Mouse (Mus musculus): ENCODE results near the gene Mul1. TPM values are rescaled to one million over a fixed set of nuclear protein-coding genes. Genes with fewer than 3 reads are reported as not detected.

The Mul1 gene
- polyA plus RNA-seq, 1 experiment, result 40.9 TPM

GRCm38 (mm10) chr4:138407479-138408194, 26.8 kb upstream of the Mul1 start:
- no peak for DNase-seq
- WGBS, result 78% methylated on average over 12 of the region's 13 CpGs
- Histone ChIP-seq H3K4me1 (ENCODE audit: control insufficient read depth, insufficient read depth, low read length) (no peaks in the 10 kb centered on the region), H3K4me3 (replicated peaks; ENCODE audit: insufficient read depth, low read depth, low read length) (no peak overlapping the region), H3K27me3 (ENCODE audit: control insufficient read depth, insufficient read depth, low read length) (no peaks in the 10 kb centered on the region), H3K27ac (ENCODE audit: insufficient read depth, low read length) (no peak overlapping the region)
- TF ChIP-seq CTCF (IDR thresholded peaks at IDR 0.05; ENCODE audit: borderline replicate concordance, insufficient read depth, low read depth, low read length), result no peak
- no peak for TF ChIP-seq POLR2A (IDR thresholded peaks at IDR 0.05; ENCODE audit: borderline replicate concordance, insufficient read depth, low read length)

DNA sequence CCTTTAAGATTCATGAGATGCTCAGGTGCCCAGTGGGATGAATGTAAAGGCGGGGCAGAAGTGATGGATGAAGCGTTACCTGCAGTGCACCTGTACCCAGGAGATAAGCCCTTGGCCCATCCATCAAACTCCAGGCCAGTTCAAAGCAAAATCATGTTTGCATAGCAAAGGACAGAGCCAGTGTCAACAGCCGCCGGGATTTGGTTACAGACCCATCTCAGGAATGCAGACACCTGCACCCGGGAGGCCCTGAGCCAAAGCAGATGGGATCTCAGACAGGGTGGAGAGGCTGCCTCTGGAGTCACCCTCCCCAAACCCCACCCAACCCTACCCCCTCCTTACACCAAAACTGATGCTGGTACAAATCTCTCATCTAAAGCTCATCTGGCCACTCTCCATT, 23.5 kb upstream of the Mul1 start:
- Histone ChIP-seq H3K27me3 (ENCODE audit: control insufficient read depth, insufficient read depth, low read length) (no peaks in the 10 kb centered on the region), H3K4me3 (replicated peaks; ENCODE audit: insufficient read depth, low read depth, low read length) (no peak overlapping the region), H3K4me1 (ENCODE audit: control insufficient read depth, insufficient read depth, low read length) (no peaks in the 10 kb centered on the region), H3K27ac (ENCODE audit: insufficient read depth, low read length) (no peak overlapping the region)
- TF ChIP-seq POLR2A (IDR thresholded peaks at IDR 0.05; ENCODE audit: borderline replicate concordance, insufficient read depth, low read length), result no peak
- no peak for TF ChIP-seq CTCF (IDR thresholded peaks at IDR 0.05; ENCODE audit: borderline replicate concordance, insufficient read depth, low read depth, low read length)
- WGBS, result 22% methylated on average over 5 of the region's 5 CpGs
- no peak for DNase-seq

- Histone ChIP-seq H3K4me3 (replicated peaks; ENCODE audit: insufficient read depth, low read depth, low read length) (no peak overlapping the region), H3K27ac (ENCODE audit: insufficient read depth, low read length) (no peak overlapping the region), H3K4me1 (ENCODE audit: control insufficient read depth, insufficient read depth, low read length) (no peaks in the 10 kb centered on the region), H3K27me3 (ENCODE audit: control insufficient read depth, insufficient read depth, low read length) (no peaks in the 10 kb centered on the region)
- no peak for DNase-seq
- whole genome bisulfite sequencing, result 58% methylated on average over 7 of the region's 7 CpGs
- TF ChIP-seq POLR2A (IDR thresholded peaks at IDR 0.05; ENCODE audit: borderline replicate concordance, insufficient read depth, low read length) (no peak), CTCF (IDR thresholded peaks at IDR 0.05; ENCODE audit: borderline replicate concordance, insufficient read depth, low read depth, low read length) (no peak)
Observed at GRCm38 (mm10) chr4:138411504-138412121, 22.9 kb upstream of the Mul1 start.

DNA sequence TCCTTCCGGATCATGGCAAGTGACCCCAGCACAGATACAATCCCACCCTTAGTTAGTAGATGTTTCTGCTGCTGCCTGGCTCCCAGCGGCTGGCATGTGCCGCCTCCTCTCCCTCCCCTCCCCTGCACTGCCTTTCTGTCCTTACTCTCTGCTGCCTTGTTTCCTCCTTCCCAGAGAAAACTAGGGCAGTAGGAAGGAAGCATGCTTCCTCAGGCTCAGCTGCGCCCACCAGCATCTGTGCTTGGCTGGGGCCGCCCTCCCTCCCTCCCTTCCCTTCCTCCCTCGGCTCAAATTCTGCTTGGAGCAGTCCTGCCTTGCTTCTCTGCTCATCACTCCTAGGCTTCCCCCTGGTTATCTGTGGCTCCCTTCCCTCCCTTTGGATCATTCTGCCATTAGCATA, 19.7 kb upstream of the Mul1 start:
- no peak for TF ChIP-seq CTCF (IDR thresholded peaks at IDR 0.05; ENCODE audit: borderline replicate concordance, insufficient read depth, low read depth, low read length)

GRCm38 (mm10) chr4:138415991-138416390, 18.5 kb upstream of the Mul1 start:
- H3K27ac ChIP-seq (ENCODE audit: insufficient read depth, low read length), result no peak overlapping the region
- no peak overlapping the region for H3K4me3 ChIP-seq (replicated peaks; ENCODE audit: insufficient read depth, low read depth, low read length)
- no peak for TF ChIP-seq POLR2A (IDR thresholded peaks at IDR 0.05; ENCODE audit: borderline replicate concordance, insufficient read depth, low read length)
- TF ChIP-seq CTCF (IDR thresholded peaks at IDR 0.05; ENCODE audit: borderline replicate concordance, insufficient read depth, low read depth, low read length), result no peak
- DNase-seq, result no peak
- H3K27me3 ChIP-seq (ENCODE audit: control insufficient read depth, insufficient read depth, low read length), result no peaks in the 10 kb centered on the region
- 55% methylated on average over 3 of the region's 3 CpGs for WGBS
- no peaks in the 10 kb centered on the region for H3K4me1 ChIP-seq (ENCODE audit: control insufficient read depth, insufficient read depth, low read length)

More for the DNA sequence above, 19.7 kb upstream of the Mul1 start:
- Histone ChIP-seq H3K4me3 (replicated peaks; ENCODE audit: insufficient read depth, low read depth, low read length) (no peak overlapping the region), H3K27me3 (ENCODE audit: control insufficient read depth, insufficient read depth, low read length) (no peaks in the 10 kb centered on the region), H3K4me1 (ENCODE audit: control insufficient read depth, insufficient read depth, low read length) (no peaks in the 10 kb centered on the region), H3K27ac (ENCODE audit: insufficient read depth, low read length) (no peak overlapping the region)
- 25% methylated on average over 6 of the region's 6 CpGs for WGBS
- DNase-seq, result no peak

DNA sequence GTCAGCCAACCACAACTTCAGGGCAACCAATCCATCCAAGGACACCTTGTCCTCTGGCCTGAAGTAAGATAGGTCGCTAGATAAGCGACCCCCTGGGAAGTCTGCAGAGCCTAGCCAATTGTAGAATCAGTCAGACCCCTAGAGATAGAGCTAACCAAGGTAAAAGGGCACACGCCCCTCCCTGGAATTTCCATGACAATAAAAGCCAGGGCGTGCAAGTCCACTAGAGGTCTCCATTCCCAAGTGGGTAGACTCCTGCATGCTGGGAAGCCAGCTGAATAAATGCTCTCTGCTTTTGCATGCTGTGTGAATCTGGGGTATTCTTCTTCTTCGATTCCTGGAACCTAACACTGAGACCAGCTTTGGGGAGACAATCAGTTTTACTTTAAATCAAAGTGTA, 18.1 kb upstream of the Mul1 start:
- H3K27me3 ChIP-seq (ENCODE audit: control insufficient read depth, insufficient read depth, low read length), result no peaks in the 10 kb centered on the region
- no peak overlapping the region for H3K4me3 ChIP-seq (replicated peaks; ENCODE audit: insufficient read depth, low read depth, low read length)
- WGBS, result 50% methylated on average over 5 of the region's 5 CpGs
- H3K4me1 ChIP-seq (ENCODE audit: control insufficient read depth, insufficient read depth, low read length), result no peaks in the 10 kb centered on the region
- TF ChIP-seq CTCF (IDR thresholded peaks at IDR 0.05; ENCODE audit: borderline replicate concordance, insufficient read depth, low read depth, low read length) (no peak), POLR2A (IDR thresholded peaks at IDR 0.05; ENCODE audit: borderline replicate concordance, insufficient read depth, low read length) (no peak)
- H3K27ac ChIP-seq (ENCODE audit: insufficient read depth, low read length), result no peak overlapping the region
- DNase-seq, result no peak

DNA sequence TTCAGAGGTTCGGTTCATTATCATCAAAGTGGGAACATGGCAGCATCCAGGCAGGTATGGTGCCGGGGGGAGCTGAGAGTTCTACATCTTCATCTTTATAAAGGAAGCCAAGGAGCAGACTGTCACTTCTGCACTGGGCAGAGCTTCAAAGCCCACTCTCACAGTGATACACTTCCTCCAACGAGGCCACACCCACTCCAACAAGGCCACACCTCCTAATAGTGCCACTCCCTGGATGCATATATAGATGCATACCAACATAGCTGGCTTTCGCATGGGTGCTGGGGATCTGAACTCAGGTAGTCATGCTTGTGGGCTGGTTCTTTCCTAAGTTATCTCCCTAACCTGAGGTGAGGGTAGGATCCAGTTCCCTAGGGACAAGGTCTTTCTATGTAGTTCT, 16.6 kb upstream of the Mul1 start:
- no peak for DNase-seq
- TF ChIP-seq CTCF (IDR thresholded peaks at IDR 0.05; ENCODE audit: borderline replicate concordance, insufficient read depth, low read depth, low read length) (no peak), POLR2A (IDR thresholded peaks at IDR 0.05; ENCODE audit: borderline replicate concordance, insufficient read depth, low read length) (no peak)
- no peaks in the 10 kb centered on the region for H3K27me3 ChIP-seq (ENCODE audit: control insufficient read depth, insufficient read depth, low read length)
- H3K4me3 ChIP-seq (replicated peaks; ENCODE audit: insufficient read depth, low read depth, low read length), result no peak overlapping the region
- H3K4me1 ChIP-seq (ENCODE audit: control insufficient read depth, insufficient read depth, low read length), result no peaks in the 10 kb centered on the region
- 79% methylated on average over 4 of the region's 4 CpGs for WGBS
- no peak overlapping the region for H3K27ac ChIP-seq (ENCODE audit: insufficient read depth, low read length)

- H3K4me3 ChIP-seq (replicated peaks; ENCODE audit: insufficient read depth, low read depth, low read length), result no peak overlapping the region
- H3K27ac ChIP-seq (ENCODE audit: insufficient read depth, low read length), result no peak overlapping the region
- no peak for DNase-seq
- WGBS, result 35% methylated on average over 11 of the region's 11 CpGs
- H3K27me3 ChIP-seq (ENCODE audit: control insufficient read depth, insufficient read depth, low read length), result no peaks in the 10 kb centered on the region
- TF ChIP-seq POLR2A (IDR thresholded peaks at IDR 0.05; ENCODE audit: borderline replicate concordance, insufficient read depth, low read length) (no peak), CTCF (IDR thresholded peaks at IDR 0.05; ENCODE audit: borderline replicate concordance, insufficient read depth, low read depth, low read length) (no peak)
- no peaks in the 10 kb centered on the region for H3K4me1 ChIP-seq (ENCODE audit: control insufficient read depth, insufficient read depth, low read length)
Observed at GRCm38 (mm10) chr4:138418340-138418957, 16.0 kb upstream of the Mul1 start.
